Mouse (Mus musculus) intestine, embryonic 16.5 days (tissue): ENCODE measurements at regions not wholly inside any gene's neighbourhood (a gene's known extent, or its start where the extent isn't known, plus 50 kb on each side); places are given as distances from the start of the nearest gene placed in this dataset.

Experiments
- ATAC-seq: fragments of 200-750 bp; cut with Nextera tagmentation; 2 replicates; pipeline ENCODE4 v1.8.0; 2017; ENCODE audit warnings: moderate TSS enrichment, moderate library complexity
- H3K27ac ChIP-seq: fragments of 300-500 bp; sonication (generic); 2 replicates; pipeline ENCODE4 v1.5.1; 2014; ENCODE audit warnings: mild to moderate bottlenecking, low read length
- H3K27me3 ChIP-seq: fragments of 300-500 bp; sonication (generic); replicated peaks from 2 replicates; pipeline ENCODE4 v1.6.1; 2014; ENCODE audit warnings: low read length, control low read depth, mixed read lengths; ENCODE audit not compliant: control insufficient read depth, insufficient read depth
- H3K36me3 ChIP-seq: fragments of 300-500 bp; sonication (generic); 2 replicates; pipeline ENCODE4 v1.6.1; 2014; ENCODE audit warnings: low read length, control low read depth; ENCODE audit not compliant: control insufficient read depth, insufficient read depth
- H3K4me1 ChIP-seq: fragments of 300-500 bp; sonication (generic); 2 replicates; pipeline ENCODE4 v1.6.1; 2014; ENCODE audit warnings: low read length, control low read depth, mixed read lengths; ENCODE audit not compliant: control insufficient read depth, insufficient read depth
- H3K4me2 ChIP-seq: fragments of 300-500 bp; sonication (generic); 2 replicates; pipeline ENCODE4 v1.6.1; 2014; ENCODE audit warnings: low read depth, low read length, control low read depth
- H3K4me3 ChIP-seq: fragments of 300-500 bp; sonication (generic); 2 replicates; pipeline ENCODE4 v1.5.1; 2014; ENCODE audit warnings: mild to moderate bottlenecking, low read length
- H3K9ac ChIP-seq: fragments of 300-500 bp; sonication (generic); 2 replicates; pipeline ENCODE4 v1.6.1; 2014; ENCODE audit warnings: low read depth, low read length
- H3K9me3 ChIP-seq: fragments of 300-500 bp; sonication (generic); 2 replicates; pipeline ENCODE4 v1.6.1; 2016; ENCODE audit warnings: low read length, control low read depth; ENCODE audit not compliant: control insufficient read depth
- WGBS: fragments of 180-500 bp; shearing (Covaris S2); extraction: QIAGEN DNeasy Blood & Tissue Kit; methylation state at CpG from one replicate; pipeline ENCODE4 v1.1.7; 2014; 5-methylcytosine and 5-hydroxymethylcytosine counted together

DNA sequence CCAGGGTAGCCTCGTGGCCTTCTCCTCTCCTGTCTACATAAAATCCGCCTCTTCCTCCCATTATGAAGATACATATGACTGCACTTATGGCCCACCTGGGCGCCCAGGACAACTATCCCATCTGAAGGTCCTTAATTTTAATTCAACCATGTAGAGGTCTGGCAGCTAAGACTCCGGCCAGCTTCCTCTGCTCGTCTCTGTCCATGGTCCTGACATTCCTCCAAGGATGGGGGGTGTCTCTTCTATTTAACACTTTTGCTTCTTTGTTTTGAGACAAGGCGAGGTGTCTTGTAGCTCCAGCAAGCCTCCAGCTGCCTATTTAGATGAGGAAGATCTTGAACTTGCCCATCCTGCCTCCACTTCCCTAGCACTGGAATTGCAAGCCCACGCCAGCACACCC, 83.0 kb upstream of the Unc5b start:
- Histone ChIP-seq H3K27ac (no peak overlapping the region), H3K36me3 (no peaks in the 10 kb centered on the region), H3K9me3 (no peaks in the 10 kb centered on the region), H3K27me3 (no peaks in the 10 kb centered on the region), H3K9ac (no peak overlapping the region), H3K4me2 (no peak overlapping the region), H3K4me1 (no peaks in the 10 kb centered on the region), H3K4me3 (no peak overlapping the region)
- WGBS = 28% methylated on average over 7 of the region's 7 CpGs
- no peak for ATAC-seq

DNA sequence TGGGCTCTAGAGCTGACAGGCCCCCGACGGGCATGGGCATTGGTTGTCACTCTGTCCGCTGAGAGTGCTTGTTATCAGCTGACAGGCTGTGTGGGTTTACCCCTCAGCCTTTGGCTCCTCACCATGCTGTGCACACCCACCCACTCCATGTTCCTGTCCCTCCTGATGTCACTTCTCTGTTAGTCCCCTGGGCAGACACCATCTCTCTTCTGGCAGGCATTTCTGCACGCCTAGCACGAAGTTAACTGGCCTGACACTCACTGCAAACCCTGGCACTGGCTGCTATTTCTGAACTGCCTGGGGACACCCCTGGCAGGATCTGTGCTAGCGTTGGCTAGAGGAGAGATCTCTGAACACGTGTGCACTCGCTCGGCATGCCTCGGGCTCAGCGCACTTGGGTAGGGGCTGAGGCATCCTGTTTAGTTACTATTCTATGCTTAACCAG, 82.1 kb upstream of the Unc5b start:
- WGBS = 85% methylated on average over 11 of the region's 11 CpGs

DNA sequence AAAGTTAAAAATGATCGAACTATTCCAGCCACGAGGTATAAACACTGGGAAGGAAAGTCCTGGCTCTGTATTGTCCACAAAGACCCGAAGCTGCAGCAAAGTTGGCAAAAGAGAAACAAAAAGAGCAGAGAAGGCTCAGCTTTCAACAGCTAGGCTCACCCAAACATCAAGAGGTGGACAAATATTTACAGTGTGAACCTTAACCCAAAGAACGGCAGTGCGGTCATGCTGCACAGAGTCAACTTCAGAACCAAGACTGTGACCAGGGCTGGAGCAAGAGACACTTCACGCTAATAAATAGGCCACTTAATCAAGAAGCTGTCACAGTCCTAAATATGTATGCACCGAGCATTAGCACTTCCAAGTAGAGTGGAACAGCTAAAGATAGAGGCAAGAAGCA, 73.0 kb upstream of the Unc5b start:
- H3K4me2 ChIP-seq = no peak overlapping the region
- WGBS = 47% methylated on average over 7 of the region's 7 CpGs
- no peaks in the 10 kb centered on the region for H3K27me3 ChIP-seq
- no peak overlapping the region for H3K9ac ChIP-seq
- no peaks in the 10 kb centered on the region for H3K4me1 ChIP-seq
- H3K9me3 ChIP-seq = 0 out of 2 replicates have a peak, but pooled peaks cover 4% of the 10 kb centered on the region
- H3K36me3 ChIP-seq = no peaks in the 10 kb centered on the region
- no peak for ATAC-seq
- no peak overlapping the region for H3K27ac ChIP-seq
- H3K4me3 ChIP-seq = no peak overlapping the region

More for the DNA sequence above, 82.1 kb upstream of the Unc5b start:
- Histone ChIP-seq H3K4me1 (no peaks in the 10 kb centered on the region), H3K4me2 (no peak overlapping the region), H3K27ac (no peak overlapping the region), H3K27me3 (no peaks in the 10 kb centered on the region), H3K9ac (no peak overlapping the region), H3K9me3 (no peaks in the 10 kb centered on the region), H3K36me3 (no peaks in the 10 kb centered on the region), H3K4me3 (no peak overlapping the region)
- ATAC-seq = no peak

DNA sequence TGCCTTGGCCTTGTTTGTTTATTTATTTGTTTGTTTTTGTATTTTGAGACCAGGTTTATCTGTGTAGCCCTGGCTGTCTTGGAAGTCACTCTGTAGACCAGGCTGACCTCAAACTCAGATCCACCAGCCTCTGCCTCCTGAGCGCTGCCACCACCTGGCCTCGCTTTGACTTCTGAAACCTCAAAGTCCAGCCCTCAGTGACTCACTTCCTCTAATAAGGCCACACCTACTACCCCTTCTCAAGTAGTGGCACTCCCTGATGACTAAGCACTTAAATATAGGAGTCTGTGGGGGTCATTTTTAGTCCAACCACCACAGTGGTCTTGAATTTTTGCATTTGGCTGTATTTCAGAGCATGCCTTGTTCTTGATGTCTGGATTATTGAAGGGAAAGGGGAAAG, 69.6 kb upstream of the Unc5b start:
- no peak for ATAC-seq

DNA sequence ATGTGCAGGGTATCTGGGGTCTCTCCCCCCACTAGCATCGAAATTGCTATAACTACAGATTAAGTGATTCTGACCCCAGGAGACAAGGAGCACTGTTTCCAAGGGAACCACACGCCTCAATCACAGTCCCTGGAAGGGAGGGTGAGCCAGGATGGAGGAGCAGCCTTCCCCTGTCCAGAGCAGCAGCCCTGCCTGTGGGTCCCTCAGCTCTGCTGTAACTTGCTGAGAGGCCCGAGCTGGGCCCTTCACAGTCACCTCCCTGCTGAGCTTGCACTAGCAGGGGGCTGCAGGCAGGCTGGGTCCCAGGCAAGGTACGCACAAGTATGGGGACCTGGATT, 62.4 kb upstream of the Unc5b start:
- Histone ChIP-seq H3K27me3 (no peaks in the 10 kb centered on the region), H3K36me3 (no peaks in the 10 kb centered on the region), H3K4me1 (no peaks in the 10 kb centered on the region), H3K4me2 (no peak overlapping the region), H3K4me3 (no peak overlapping the region), H3K27ac (no peak overlapping the region), H3K9me3 (no peaks in the 10 kb centered on the region), H3K9ac (no peak overlapping the region)
- WGBS = 37% methylated on average over 4 of the region's 4 CpGs
- no peak for ATAC-seq

More for the DNA sequence above, 69.6 kb upstream of the Unc5b start:
- Histone ChIP-seq H3K9ac (no peak overlapping the region), H3K9me3 (0 out of 2 replicates have a peak, but pooled peaks cover 4% of the 10 kb centered on the region), H3K4me2 (no peak overlapping the region), H3K27me3 (no peaks in the 10 kb centered on the region), H3K36me3 (no peaks in the 10 kb centered on the region), H3K27ac (no peak overlapping the region), H3K4me3 (no peak overlapping the region), H3K4me1 (no peaks in the 10 kb centered on the region)
- 81% methylated on average over 2 of the region's 2 CpGs for WGBS

- 53% methylated on average over 22 of the region's 22 CpGs for WGBS
- no peak overlapping the region for H3K4me2 ChIP-seq
- no peaks in the 10 kb centered on the region for H3K36me3 ChIP-seq
- H3K9me3 ChIP-seq = no peaks in the 10 kb centered on the region
- H3K4me1 ChIP-seq = no peaks in the 10 kb centered on the region
- ATAC-seq = no peak
- H3K27me3 ChIP-seq = no peaks in the 10 kb centered on the region
- H3K27ac ChIP-seq = no peak overlapping the region
- H3K9ac ChIP-seq = no peak overlapping the region
- H3K4me3 ChIP-seq = no peak overlapping the region
Observed at GRCm38 (mm10) chr10:60893130-60893809, 61.9 kb upstream of the Unc5b start.

DNA sequence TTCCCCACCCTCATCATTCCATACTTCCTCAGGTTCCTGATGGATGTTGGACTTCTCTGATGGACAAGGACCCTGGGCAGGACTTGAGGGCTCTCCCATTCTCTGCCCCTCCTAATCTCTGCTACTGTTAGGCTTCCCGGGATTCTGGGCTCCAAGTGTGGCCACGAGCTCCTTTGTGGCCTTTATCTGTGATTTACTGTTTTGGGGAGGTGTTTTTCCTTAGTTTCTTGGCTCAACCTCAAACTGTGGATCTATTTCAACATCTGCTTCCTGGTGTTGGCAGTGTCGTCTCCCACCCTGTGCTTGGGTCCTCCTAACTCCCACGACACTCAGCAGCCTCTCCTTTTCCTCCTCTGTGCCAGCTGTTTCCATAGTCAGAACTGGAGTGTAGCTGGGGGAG, 61.3 kb upstream of the Unc5b start:
- ATAC-seq = no peak
- 39% methylated on average over 4 of the region's 4 CpGs for WGBS
- no peaks in the 10 kb centered on the region for H3K4me1 ChIP-seq
- no peak overlapping the region for H3K4me3 ChIP-seq
- no peak overlapping the region for H3K4me2 ChIP-seq
- no peak overlapping the region for H3K27ac ChIP-seq
- no peaks in the 10 kb centered on the region for H3K27me3 ChIP-seq
- no peaks in the 10 kb centered on the region for H3K36me3 ChIP-seq
- no peaks in the 10 kb centered on the region for H3K9me3 ChIP-seq
- no peak overlapping the region for H3K9ac ChIP-seq

- no peak overlapping the region for H3K4me3 ChIP-seq
- H3K36me3 ChIP-seq = no peaks in the 10 kb centered on the region
- no peak for ATAC-seq
- H3K9me3 ChIP-seq = no peaks in the 10 kb centered on the region
- 75% methylated on average over 13 of the region's 13 CpGs for WGBS
- no peak overlapping the region for H3K27ac ChIP-seq
- no peak overlapping the region for H3K4me2 ChIP-seq
- no peaks in the 10 kb centered on the region for H3K27me3 ChIP-seq
- H3K9ac ChIP-seq = no peak overlapping the region
- H3K4me1 ChIP-seq = no peaks in the 10 kb centered on the region
Observed at GRCm38 (mm10) chr10:60891476-60892170, 60.2 kb upstream of the Unc5b start.

- ATAC-seq = no peak
- Histone ChIP-seq H3K27ac (no peak overlapping the region), H3K4me2 (no peak overlapping the region), H3K9ac (no peak overlapping the region), H3K36me3 (no peaks in the 10 kb centered on the region), H3K27me3 (no peaks in the 10 kb centered on the region), H3K4me3 (no peak overlapping the region), H3K9me3 (no peaks in the 10 kb centered on the region), H3K4me1 (no peaks in the 10 kb centered on the region)
- 80% methylated on average over 13 of the region's 13 CpGs for WGBS
Observed at GRCm38 (mm10) chr10:60889792-60890191, 58.4 kb upstream of the Unc5b start.
